Mouse (Mus musculus) MEL (cell line): ENCODE data around the gene Lin7a. TPM values are rescaled to one million over a fixed set of nuclear protein-coding genes. Genes with fewer than 3 reads are reported as not detected.

Experiments
- DNase-seq: peaks from one replicate; pipeline ENCODE4 v3.0.0; 2011; ENCODE audit warnings: low read depth, low spot score
- H3K27ac ChIP-seq: 2 replicates; pipeline ENCODE4 v1.5.1; 2012; ENCODE audit warnings: low read depth, mild to moderate bottlenecking, control low read depth, low read length, moderate library complexity; ENCODE audit not compliant: control insufficient read depth
- H3K27me3 ChIP-seq, 2 experiments: fragments of 150-350 bp in 1 of 2; sonication (generic) in 1 of 2; 2 replicates each; pipeline ENCODE4 v1.6.1; 2012; ENCODE audit warnings: low read length in 2 of 2, mild to moderate bottlenecking in 2 of 2, improper control_type of control experiment in 1 of 2, moderate library complexity in 1 of 2; ENCODE audit not compliant: insufficient read depth in 2 of 2, control insufficient read depth in 1 of 2
- H3K36me3 ChIP-seq, 2 experiments: 2 replicates each; pipeline ENCODE4 v1.6.1; 2012 to 2014; ENCODE audit warnings: low read length in 2 of 2, improper control_type of control experiment in 1 of 2, inconsistent platforms in 1 of 2, mild to moderate bottlenecking in 1 of 2; ENCODE audit not compliant: insufficient read depth in 2 of 2, control insufficient read depth in 1 of 2
- H3K4me1 ChIP-seq, 2 experiments: fragments of 150-350 bp in 1 of 2; sonication (generic) in 1 of 2; 2 replicates each; pipeline ENCODE4 v1.6.1; 2012; ENCODE audit warnings: low read length in 2 of 2, improper control_type of control experiment in 1 of 2, mild to moderate bottlenecking in 1 of 2; ENCODE audit not compliant: insufficient read depth in 2 of 2, control insufficient read depth in 1 of 2
- H3K4me3 ChIP-seq, 2 experiments: fragments of 150-350 bp in 1 of 2; sonication (generic) in 1 of 2; 2 replicates each; pipeline ENCODE4 v1.5.1; 2012; ENCODE audit warnings: low read depth in 2 of 2, low read length in 2 of 2, mild to moderate bottlenecking in 2 of 2, moderate library complexity in 2 of 2, control low read depth in 1 of 2, improper control_type of control experiment in 1 of 2; ENCODE audit not compliant: control insufficient read depth in 1 of 2, insufficient read depth in 1 of 2
- H3K79me2 ChIP-seq: 2 replicates; pipeline ENCODE4 v1.6.1; 2012; ENCODE audit warnings: mild to moderate bottlenecking, low read length, moderate library complexity; ENCODE audit not compliant: control insufficient read depth, poor library complexity, insufficient read depth
- H3K9ac ChIP-seq: 2 replicates; pipeline ENCODE4 v1.6.1; 2012; ENCODE audit warnings: low read depth, mild to moderate bottlenecking, control low read depth, low read length, moderate library complexity; ENCODE audit not compliant: control insufficient read depth, poor library complexity, severe bottlenecking
- H3K9me3 ChIP-seq: fragments of 150-350 bp; sonication (generic); replicated peaks from 2 replicates; pipeline ENCODE4 v1.6.1; 2012; ENCODE audit warnings: mild to moderate bottlenecking, low read length, improper control_type of control experiment, moderate library complexity; ENCODE audit not compliant: insufficient read depth
- BHLHE40 ChIP-seq: IDR thresholded peaks from 2 replicates; pipeline ENCODE4 v1.6.1; 2012; ENCODE audit warnings: low read depth, mild to moderate bottlenecking, inconsistent platforms, low read length, improper control_type of control experiment, borderline replicate concordance
- CTCF ChIP-seq, 3 experiments: IDR thresholded peaks in 2 of 3; conservative IDR thresholded peaks in 1 of 3; 2 replicates each; pipeline ENCODE4 v1.5.1; 2011 to 2012; ENCODE audit warnings: low read length in 3 of 3, low read depth in 2 of 3, mild to moderate bottlenecking in 2 of 3, improper control_type of control experiment in 1 of 3, inconsistent platforms in 1 of 3, mixed read lengths in 1 of 3, moderate library complexity in 1 of 3; ENCODE audit not compliant: control insufficient read depth in 1 of 3, insufficient read depth in 1 of 3, poor library complexity in 1 of 3, severe bottlenecking in 1 of 3
- E2F4 ChIP-seq: IDR thresholded peaks from 2 replicates; pipeline ENCODE4 v1.6.1; 2011; ENCODE audit warnings: low read depth, low read length, improper control_type of control experiment, borderline replicate concordance
- ELF1 ChIP-seq: IDR thresholded peaks from 2 replicates; pipeline ENCODE4 v1.6.1; 2014; ENCODE audit warnings: low read depth, mild to moderate bottlenecking, inconsistent platforms, low read length, improper control_type of control experiment, moderate library complexity
- GABPA ChIP-seq: IDR thresholded peaks from 2 replicates; pipeline ENCODE4 v1.6.1; 2012; ENCODE audit warnings: low read depth, mild to moderate bottlenecking, inconsistent platforms, low read length, improper control_type of control experiment, moderate library complexity
- JUND ChIP-seq: IDR thresholded peaks from 2 replicates; pipeline ENCODE4 v1.6.1; 2011; ENCODE audit warnings: low read depth, mild to moderate bottlenecking, improper control_type of control experiment, low read length
- KAT2A ChIP-seq: conservative IDR thresholded peaks from 2 replicates; pipeline ENCODE4 v1.6.1; 2012; ENCODE audit warnings: low read depth, low read length, improper control_type of control experiment, inconsistent platforms
- MAFK ChIP-seq: IDR thresholded peaks from 2 replicates; pipeline ENCODE4 v1.6.1; 2011; ENCODE audit warnings: low read depth, mild to moderate bottlenecking, low read length, improper control_type of control experiment, borderline replicate concordance
- MAX ChIP-seq: IDR thresholded peaks from 2 replicates; pipeline ENCODE4 v1.6.1; 2011; ENCODE audit warnings: low read length, improper control_type of control experiment
- MAZ ChIP-seq: IDR thresholded peaks from 2 replicates; pipeline ENCODE4 v1.6.1; 2012; ENCODE audit warnings: low read depth, mild to moderate bottlenecking, inconsistent platforms, low read length, improper control_type of control experiment
- MYC ChIP-seq: IDR thresholded peaks from 2 replicates; pipeline ENCODE4 v1.6.1; 2011; ENCODE audit warnings: low read depth, mild to moderate bottlenecking, low read length, improper control_type of control experiment, moderate library complexity
- NRF1 ChIP-seq: IDR thresholded peaks from 2 replicates; pipeline ENCODE4 v1.6.1; 2014; ENCODE audit warnings: low read depth, mild to moderate bottlenecking, inconsistent platforms, low read length, improper control_type of control experiment, moderate library complexity; ENCODE audit not compliant: poor library complexity, insufficient read depth, severe bottlenecking
- POLR2A ChIP-seq, 2 experiments: IDR thresholded peaks; 2 replicates each; pipeline ENCODE4 v1.6.1; 2011 to 2012; ENCODE audit warnings: low read length in 2 of 2, mild to moderate bottlenecking in 2 of 2, control low read depth in 1 of 2, improper control_type of control experiment in 1 of 2, low read depth in 1 of 2, moderate library complexity in 1 of 2; ENCODE audit not compliant: control insufficient read depth in 1 of 2, insufficient read depth in 1 of 2, poor library complexity in 1 of 2
- POLR2AphosphoS5 ChIP-seq: IDR thresholded peaks from 2 replicates; pipeline ENCODE4 v1.6.1; 2012; ENCODE audit warnings: low read depth, borderline replicate concordance, mild to moderate bottlenecking, inconsistent platforms, low read length, moderate library complexity, mixed read lengths
- TAL1 ChIP-seq: IDR thresholded peaks from 2 replicates; pipeline ENCODE4 v1.6.1; 2012; ENCODE audit warnings: mild to moderate bottlenecking, inconsistent platforms, low read length, moderate library complexity, mixed read lengths
- TBP ChIP-seq: IDR thresholded peaks from 2 replicates; pipeline ENCODE4 v1.8.0; 2011; ENCODE audit warnings: low read depth, low read length, improper control_type of control experiment
- ZC3H11A ChIP-seq: IDR thresholded peaks from 2 replicates; pipeline ENCODE4 v1.6.1; 2012; ENCODE audit warnings: low read depth, mild to moderate bottlenecking, inconsistent platforms, low read length, improper control_type of control experiment
- ZKSCAN1 ChIP-seq: IDR thresholded peaks from 2 replicates; pipeline ENCODE4 v1.6.1; 2012; ENCODE audit warnings: low read depth, mild to moderate bottlenecking, inconsistent platforms, low read length, improper control_type of control experiment, moderate library complexity
- ZNF384 ChIP-seq: IDR thresholded peaks from 2 replicates; pipeline ENCODE4 v1.6.1; 2012; ENCODE audit warnings: low read depth, mild to moderate bottlenecking, inconsistent platforms, low read length, improper control_type of control experiment
- polyA plus RNA-seq, 2 experiments: library from polyadenylated mRNA; stranded (reverse) in 1 of 2; unstranded in 1 of 2; fragments of >175 nt in 1 of 2; fragments of >200 nt in 1 of 2; gene quantifications; 2 replicates each; pipeline versions ENCODE4 v1.2.1 to v1.2.4; 2012; ENCODE audit warnings: low replicate concordance in 2 of 2, low read depth in 1 of 2; ENCODE audit not compliant: insufficient read length in 2 of 2, insufficient read depth in 1 of 2, missing spikeins in 1 of 2
- total RNA-seq: library from RNA; depleted of rRNA; stranded (reverse); fragments of 300-350 nt; gene quantifications from 2 replicates; pipeline ENCODE4 v1.2.3, GENCODE M21; 2012

Lin7a gene
- total and polyA plus RNA-seq, 3 experiments, result not detected

DNA sequence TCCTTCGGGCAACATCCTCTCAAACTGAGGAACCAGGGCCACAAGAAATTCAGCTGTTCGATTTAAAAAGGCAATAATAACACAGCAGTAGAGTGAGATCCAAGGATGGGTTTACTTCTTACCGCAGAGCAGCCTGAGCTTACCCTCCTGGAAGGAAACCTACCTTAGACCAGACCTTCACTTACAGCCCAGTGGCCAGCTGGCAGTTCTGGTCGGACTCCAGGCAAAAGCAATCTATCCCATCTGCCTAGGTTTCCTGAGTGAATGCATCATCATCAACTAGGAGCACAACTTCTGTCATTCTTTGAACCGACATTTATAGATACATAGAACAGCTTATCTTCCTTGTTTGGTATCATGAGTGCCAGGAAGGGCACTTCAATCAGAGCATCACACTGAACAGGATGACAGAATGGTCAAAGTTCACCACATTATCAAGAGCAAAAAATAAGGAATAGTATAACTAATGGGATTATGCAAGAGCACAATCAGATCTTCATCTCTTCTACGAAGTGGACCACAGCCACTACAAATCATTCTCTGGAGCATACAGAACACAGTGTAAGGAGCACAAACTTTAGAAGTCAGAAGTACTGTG is 87.1 kb downstream of the Lin7a start:
- H3K36me3 ChIP-seq, result no peaks in the 10 kb centered on the region
- H3K9ac ChIP-seq, result no peak overlapping the region
- no peak for DNase-seq
- TF ChIP-seq MYC (no peak), ZC3H11A (no peak), POLR2AphosphoS5 (no peak), GABPA (no peak), ZKSCAN1 (no peak), MAZ (no peak), CTCF (IDR thresholded peaks at IDR 0.05 in 2 of 3, conservative IDR thresholded peaks at IDR 0.05 in 1 of 3; ENCODE audit: control insufficient read depth in 1 of 3, insufficient read depth in 1 of 3, low read depth in 2 of 3, low read length in 3 of 3, poor library complexity in 1 of 3, severe bottlenecking in 1 of 3) (no peak), TAL1 (no peak), MAFK (no peak), NRF1 (no peak), POLR2A (IDR thresholded peaks at IDR 0.05; ENCODE audit: control insufficient read depth in 1 of 2, insufficient read depth in 1 of 2, low read depth in 1 of 2, low read length in 2 of 2, poor library complexity in 1 of 2) (no peak), ZNF384 (no peak)
- no peaks in the 10 kb centered on the region for H3K4me1 ChIP-seq
- H3K27ac ChIP-seq, result no peak overlapping the region
- H3K79me2 ChIP-seq, result no peaks in the 10 kb centered on the region
- H3K4me3 ChIP-seq, result no peak overlapping the region
- H3K9me3 ChIP-seq, result no peaks in the 10 kb centered on the region
- H3K27me3 ChIP-seq, result no peaks in the 10 kb centered on the region

DNA sequence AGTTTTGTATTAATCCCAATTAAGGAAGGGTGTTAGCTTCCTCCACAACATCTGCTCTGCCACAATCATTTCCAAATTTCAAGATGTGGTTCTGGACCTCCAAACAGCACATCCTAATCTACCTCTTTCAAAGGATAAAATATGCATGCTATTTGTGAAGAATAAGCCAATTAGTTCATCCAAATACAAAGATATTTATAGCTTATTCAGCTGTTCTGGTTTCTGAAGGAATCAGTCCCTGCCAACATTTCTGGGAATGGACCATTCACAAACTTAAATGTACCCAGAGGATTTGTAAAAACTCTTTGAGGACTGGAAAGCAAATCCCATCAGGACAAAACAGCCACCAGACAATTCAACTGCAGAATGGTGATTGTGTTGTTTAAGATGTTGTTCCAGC is 87.8 kb downstream of the Lin7a start:
- Histone ChIP-seq H3K36me3 (no peaks in the 10 kb centered on the region), H3K79me2 (no peaks in the 10 kb centered on the region), H3K27ac (no peak overlapping the region), H3K9ac (no peak overlapping the region), H3K4me1 (no peaks in the 10 kb centered on the region), H3K4me3 (no peak overlapping the region), H3K9me3 (no peaks in the 10 kb centered on the region), H3K27me3 (no peaks in the 10 kb centered on the region)
- no peak for DNase-seq
- TF ChIP-seq ZC3H11A, result no peak
- TF ChIP-seq MYC, result no peak
- no peak for TF ChIP-seq MAX
- no peak for TF ChIP-seq KAT2A
- TF ChIP-seq E2F4, result no peak
- TF ChIP-seq ELF1, result no peak
- TF ChIP-seq JUND, result no peak
- no peak for TF ChIP-seq NRF1
- TF ChIP-seq BHLHE40, result no peak
- TF ChIP-seq TBP, result no peak
- no peak for TF ChIP-seq GABPA
